Mouse (Mus musculus) spleen, postnatal 4 days (tissue): ENCODE data around the gene Hook2.

Experiments used
- DNase-seq, 2 experiments: peaks; one replicate each; pipeline ENCODE4 v3.0.0; 2022; ENCODE audit warnings: low spot score in 2 of 2

Hook2 gene

GRCm38 (mm10) chr8:85027922-85028321 is 37.5 kb downstream of the Hook2 start:
- no peak for DNase-seq

GRCm38 (mm10) chr8:85029271-85029670 is 38.9 kb downstream of the Hook2 start:
- DNase-seq = peak in 1 of 2 experiments; percentile 63

GRCm38 (mm10) chr8:85032622-85033311 is 42.4 kb downstream of the Hook2 start:
- DNase-seq = no peak

GRCm38 (mm10) chr8:85033867-85034266 is 43.5 kb downstream of the Hook2 start:
- DNase-seq = peak in 1 of 2 experiments; percentile 54

GRCm38 (mm10) chr8:85034764-85035163 is 44.4 kb downstream of the Hook2 start:
- peak; percentile 80 to 91 for DNase-seq

GRCm38 (mm10) chr8:85035165-85035727 is 44.8 kb downstream of the Hook2 start:
- DNase-seq = no peak

GRCm38 (mm10) chr8:85035728-85036310 is 45.4 kb downstream of the Hook2 start:
- no peak for DNase-seq

GRCm38 (mm10) chr8:85036381-85036717 is 45.9 kb downstream of the Hook2 start:
- no peak for DNase-seq

GRCm38 (mm10) chr8:85036718-85037365 is 46.4 kb downstream of the Hook2 start, which contains the start of gene Tnpo2:
Tnpo2 (plus strand) TSS chr8:85036915.
- peak; percentile 86 to 89 for DNase-seq

GRCm38 (mm10) chr8:85037366-85037680 is 46.9 kb downstream of the Hook2 start:
- DNase-seq = no peak

GRCm38 (mm10) chr8:85037681-85038531 is 47.5 kb downstream of the Hook2 start:
- DNase-seq = peak; percentile 71 to 87

GRCm38 (mm10) chr8:85043619-85044018 is 53.2 kb downstream of the Hook2 start:
- DNase-seq = no peak
